Mouse (Mus musculus) left cerebral cortex, adult 2 months (tissue): ENCODE data around the gene Glt8d2. TPM values are rescaled to one million over a fixed set of nuclear protein-coding genes. Genes with fewer than 3 reads are reported as not detected.

ENCODE experiments used
- DNase-seq, 2 experiments: peaks; one replicate each; pipeline ENCODE4 v3.0.0; 2021 to 2022; ENCODE audit warnings: low spot score in 2 of 2, mixed read lengths in 1 of 2; ENCODE audit errors: extremely low spot score in 1 of 2
- H3K27ac ChIP-seq: fragments of 200-600 bp; 2 replicates; pipeline ENCODE4 v1.8.1; 2022
- H3K4me3 ChIP-seq: fragments of 200-600 bp; 2 replicates; pipeline ENCODE4 v1.8.1; 2022
- CTCF ChIP-seq: fragments of 200-600 bp; IDR thresholded peaks from 2 replicates; pipeline ENCODE4 v1.8.1; 2022; ENCODE audit warnings: antibody characterized with exemption, mild to moderate bottlenecking, moderate library complexity
- intact Hi-C: fragments of 180-260 bp; cut with DNase I; formaldehyde crosslinking; loops from one replicate; pipeline ENCODE4 v1.15.1; 2025
- total RNA-seq, 2 experiments: library from RNA; stranded (reverse); gene quantifications; 2 replicates each; pipeline ENCODE4 v1.2.3; 2021

Gene Glt8d2
- total RNA-seq, 2 experiments from 2014 or later, result 22.4 to 26.6 TPM

DNA sequence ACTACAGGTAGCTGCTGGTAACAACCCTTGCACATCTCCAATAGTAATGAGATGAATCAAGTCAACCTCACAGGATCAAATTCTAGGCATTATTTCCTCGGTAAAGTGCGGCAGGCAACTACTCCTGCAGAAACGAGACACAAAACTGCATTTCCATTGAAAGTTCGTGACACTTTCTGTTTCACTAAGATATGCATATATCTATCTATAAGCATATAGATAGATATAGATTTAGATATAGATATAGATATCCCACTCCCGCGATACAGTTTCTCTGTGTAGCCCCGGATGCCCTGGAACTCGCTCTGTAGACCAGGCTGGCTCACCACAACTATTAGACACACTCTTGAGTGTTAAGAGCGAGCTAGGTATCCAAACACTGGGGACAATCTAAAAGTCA is 68.2 kb downstream of the Glt8d2 start:
- Histone ChIP-seq H3K27ac (no peak overlapping the region; the same call in 1 of the 2 replicates), H3K4me3 (peak overlapping the region; percentile 76)
- intact Hi-C loops, result loop anchor here (10.0 kb wide), 1 partner anchor 977 kb away; the partner anchor contains the start of gene Gm10778
- no peak for DNase-seq
- TF ChIP-seq CTCF, result no peak

Other genes starting within 250 kb of the Glt8d2 start
- not detected for gene Gm1553, start 198.0 kb downstream of the Glt8d2 start, total RNA-seq
- 10 to 100 TPM; 16.6 to 21.0 TPM for gene 1190007I07Rik, start 67.4 kb downstream of the Glt8d2 start, total RNA-seq
- 10 to 100 TPM; 42.7 to 50.2 TPM for gene Tdg, start 60.8 kb downstream of the Glt8d2 start, total RNA-seq
- gene Hcfc2, start 5.5 kb upstream of the Glt8d2 start, total RNA-seq, result 10 to 100 TPM; 45.1 to 47.4 TPM
- gene Nfyb, start 73.5 kb upstream of the Glt8d2 start, total RNA-seq, result 10 to 100 TPM; 57.3 to 60.2 TPM
- 10 to 100 TPM; 46.9 to 48.1 TPM for gene Txnrd1, start 143.3 kb upstream of the Glt8d2 start, total RNA-seq
- gene Eid3, start 176.0 kb upstream of the Glt8d2 start, total RNA-seq, result 1 to 10 TPM; 2.0 to 2.4 TPM